In genomic region chr5:135008671-135009589, GRCm38 (mm10) we compare ENCODE assay signal across 8 mouse cellular contexts. TPM values are rescaled to one million over a fixed set of nuclear protein-coding genes. Genes with fewer than 3 reads are reported as not detected.
DNase-seq lines count a peak whose midpoint lies in the region; ATAC-seq and TF ChIP-seq lines count a peak whose summit lies in the region.

Abhd11 (plus strand) TSS chr5:135009152.

- 0 out of 2 replicates have a peak, but pooled peaks have one; percentile 6 for TF ChIP-seq CTCF in kidney, adult 2 months (conservative IDR thresholded peaks at IDR 0.05; ENCODE audit: insufficient read depth, insufficient read length, low read depth, low read length)
- no peak for TF ChIP-seq CTCF in spleen, adult 2 months (IDR thresholded peaks at IDR 0.05; ENCODE audit: extremely low read depth, insufficient read depth, insufficient read length, insufficient replicate concordance)

- peak within 1 kb of the TSS; percentile 96 for H3K27ac ChIP-seq in embryonic facial prominence, embryonic 13.5 days
- H3K27ac ChIP-seq in kidney, adult 2 months (ENCODE audit: insufficient read depth, low read depth, low read length): peak within 1 kb of the TSS; percentile 99
- H3K27ac ChIP-seq in limb, embryonic 12.5 days: peak within 1 kb of the TSS; percentile 96
- peak within 1 kb of the TSS; percentile 99 for H3K27ac ChIP-seq in midbrain, embryonic 15.5 days
- peak within 1 kb of the TSS; percentile 99 for H3K27ac ChIP-seq in spleen, adult 2 months (ENCODE audit: insufficient read depth, low read length)

- H3K9me3 ChIP-seq in embryonic facial prominence, embryonic 13.5 days: no peaks in the 10 kb centered on the region
- no peaks in the 10 kb centered on the region for H3K9me3 ChIP-seq in limb, embryonic 12.5 days
- H3K9me3 ChIP-seq in midbrain, embryonic 15.5 days: no peaks in the 10 kb centered on the region

- H3K36me3 ChIP-seq in embryonic facial prominence, embryonic 13.5 days: 0 out of 2 replicates have a peak, but pooled peaks cover 7% of the 10 kb centered on the region
- no peaks in the 10 kb centered on the region for H3K36me3 ChIP-seq in kidney, adult 2 months (ENCODE audit: control insufficient read depth, insufficient read depth, low read length)
- H3K36me3 ChIP-seq in limb, embryonic 12.5 days: no peaks in the 10 kb centered on the region
- H3K36me3 ChIP-seq in midbrain, embryonic 15.5 days (replicated peaks): no peaks in the 10 kb centered on the region
- H3K36me3 ChIP-seq in spleen, adult 2 months (ENCODE audit: control insufficient read depth, insufficient read depth, low read length): no peaks in the 10 kb centered on the region

- H3K4me3 ChIP-seq in embryonic facial prominence, embryonic 13.5 days: peak within 1 kb of the TSS; percentile 64
- peak within 1 kb of the TSS; percentile 90 for H3K4me3 ChIP-seq in kidney, adult 2 months (ENCODE audit: insufficient read depth, low read depth, low read length)
- H3K4me3 ChIP-seq in limb, embryonic 12.5 days (replicated peaks): peak within 1 kb of the TSS; percentile 56
- H3K4me3 ChIP-seq in midbrain, embryonic 15.5 days: peak within 1 kb of the TSS; percentile 75
- H3K4me3 ChIP-seq in spleen, adult 2 months (ENCODE audit: extremely low read depth, insufficient read depth, insufficient read length): peak within 1 kb of the TSS; percentile 78

- H3K4me1 ChIP-seq in embryonic facial prominence, embryonic 13.5 days: peaks cover 36% of the 10 kb centered on the region
- peaks cover 9% of the 10 kb centered on the region; the same call in 1 of the 2 replicates for H3K4me1 ChIP-seq in kidney, adult 2 months (ENCODE audit: control insufficient read depth, insufficient read depth, low read length)
- peaks cover 31% of the 10 kb centered on the region for H3K4me1 ChIP-seq in limb, embryonic 12.5 days (replicated peaks)
- H3K4me1 ChIP-seq in midbrain, embryonic 15.5 days: peaks cover 37% of the 10 kb centered on the region
- H3K4me1 ChIP-seq in spleen, adult 2 months (ENCODE audit: control insufficient read depth, insufficient read depth, insufficient read length): peaks cover 4% of the 10 kb centered on the region; the same call in 1 of the 2 replicates

- no peaks in the 10 kb centered on the region for H3K27me3 ChIP-seq in embryonic facial prominence, embryonic 13.5 days
- H3K27me3 ChIP-seq in kidney, adult 2 months (replicated peaks; ENCODE audit: control insufficient read depth, insufficient read depth, low read length): no peaks in the 10 kb centered on the region
- H3K27me3 ChIP-seq in limb, embryonic 12.5 days: peaks cover 17% of the 10 kb centered on the region
- H3K27me3 ChIP-seq in midbrain, embryonic 15.5 days (replicated peaks): no peaks in the 10 kb centered on the region
- H3K27me3 ChIP-seq in spleen, adult 2 months (ENCODE audit: control insufficient read depth, insufficient read depth, low read length): no peaks in the 10 kb centered on the region

- peak; percentile 93 for TF ChIP-seq POLR2A in kidney, adult 2 months (IDR thresholded peaks at IDR 0.05; ENCODE audit: low read depth, low read length)
- TF ChIP-seq POLR2A in spleen, adult 2 months (IDR thresholded peaks at IDR 0.05; ENCODE audit: low read depth, low read length): peak; percentile 83

- H3K4me2 ChIP-seq in embryonic facial prominence, embryonic 13.5 days: peak within 1 kb of the TSS; percentile 81
- H3K4me2 ChIP-seq in limb, embryonic 12.5 days: peak within 1 kb of the TSS; percentile 65
- peak within 1 kb of the TSS; percentile 86 for H3K4me2 ChIP-seq in midbrain, embryonic 15.5 days

- peak; percentile 99 for DNase-seq in 3134 (ENCODE audit: extremely low read depth, insufficient read length, low spot score)
- DNase-seq in adrenal gland, postnatal 36 days: peak; percentile 98 to 99
- DNase-seq in heart, adult 18-20 months: peak; percentile 98 to 100
- DNase-seq in kidney, adult 2 months: peak; percentile 100
- peak; percentile 98 to 100 for DNase-seq in spleen, adult 2 months (ENCODE audit: low read depth in 1 of 2, low spot score in 2 of 2)

- peak within 1 kb of the TSS; percentile 75 for H3K9ac ChIP-seq in embryonic facial prominence, embryonic 13.5 days
- peak within 1 kb of the TSS; percentile 52 for H3K9ac ChIP-seq in limb, embryonic 12.5 days (replicated peaks)
- H3K9ac ChIP-seq in midbrain, embryonic 15.5 days: peak within 1 kb of the TSS; percentile 65

- ATAC-seq in embryonic facial prominence, embryonic 13.5 days (ENCODE audit: insufficient number of reproducible peaks, insufficient read depth, low FRiP score, low TSS enrichment, low read depth): peak; percentile 89
- ATAC-seq in limb, embryonic 12.5 days (ENCODE audit: insufficient number of reproducible peaks, insufficient read depth, low FRiP score, low TSS enrichment, low read depth): peak; percentile 86
- peak; percentile 91 for ATAC-seq in midbrain, embryonic 15.5 days (replicated peaks)

- under 1% methylated on average over 52 of the region's 52 CpGs for WGBS in embryonic facial prominence, embryonic 13.5 days
- under 1% methylated on average over 52 of the region's 52 CpGs for WGBS in kidney, adult 2 months
- under 1% methylated on average over 52 of the region's 52 CpGs for WGBS in limb, embryonic 12.5 days
- under 1% methylated on average over 52 of the region's 52 CpGs for WGBS in midbrain, embryonic 15.5 days
- WGBS in spleen, adult 2 months: under 1% methylated on average over 52 of the region's 52 CpGs

RNA-seq across cellular contexts. Expression of gene Abhd11, which starts in this region (rescaled TPM):
- total RNA-seq in adrenal gland, postnatal 36 days (2021): 10 to 100 TPM; 45.4 to 55.3 TPM
- polyA plus RNA-seq in embryonic facial prominence, embryonic 13.5 days (2015; fragmentation: Nextera tagmentation; extraction: Ambion mirVana): 57.4 and 59.4 TPM in 2 replicates
- 10 to 100 TPM; 67.1 to 69.4 TPM for total RNA-seq in heart, adult 18-20 months (2021)
- 111 and 121 TPM in 2 replicates for polyA plus RNA-seq in kidney, adult 2 months (2012; rRNA removed)
- polyA plus RNA-seq in limb, embryonic 12.5 days (2016; fragmentation: Nextera tagmentation; extraction: Ambion mirVana): 32.6 and 36.7 TPM in 2 replicates
- 68.4 and 70.1 TPM in 2 replicates for polyA plus RNA-seq in midbrain, embryonic 15.5 days (2015; fragmentation: Nextera tagmentation; extraction: Ambion mirVana)
- polyA plus RNA-seq in spleen, adult 2 months (2012; rRNA removed): 43.6 and 53.7 TPM in 2 replicates

Comparison
In these comparisons a context has a peak if more than half of its experiments do, and no peak if none do; other contexts are left out.
1. Peak in every context shown above with its lines: DNase-seq, ATAC-seq, H3K4me3 ChIP-seq and H3K27ac ChIP-seq.